Comparison of ENCODE assay signal across 1 mouse cellular context in the genomic region with DNA sequence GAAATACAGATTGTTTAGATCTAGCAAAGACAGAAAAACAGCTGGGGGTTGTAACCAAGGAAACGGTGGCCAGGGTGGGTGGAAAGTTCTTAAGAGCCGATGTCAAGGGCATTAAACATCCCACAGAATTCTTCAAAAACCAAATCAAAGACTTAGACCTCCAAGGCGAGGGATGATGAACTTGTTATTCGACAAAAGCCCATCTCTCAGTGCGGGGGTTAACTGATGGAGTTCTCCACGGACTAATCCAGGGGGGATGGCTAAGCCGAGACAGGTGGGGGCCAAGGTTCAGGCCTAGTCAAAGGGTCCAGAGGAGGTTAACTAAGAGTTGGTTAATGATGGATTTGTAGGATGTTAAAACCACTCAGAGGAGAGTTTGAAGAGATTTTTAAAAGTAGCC.
TF ChIP-seq lines count a peak whose summit lies in the region.

No protein-coding gene starts in this region.

TF ChIP-seq in MEL, 35 proteins besides CTCF, POLR2A, EP300 and RAD21 (continued from another document):
- TF ChIP-seq GATA1 (IDR thresholded peaks at IDR 0.05; ENCODE audit: low read depth, low read length) (no peak), TBP (IDR thresholded peaks at IDR 0.05; ENCODE audit: low read depth, low read length) (no peak)
